Mouse (Mus musculus): Measurements from ENCODE around the gene Myg1. TPM values are rescaled to one million over a fixed set of nuclear protein-coding genes. Genes with fewer than 3 reads are reported as not detected.
"Not testable (repeated sequence)": the region's sequence is repeated elsewhere in the genome, so short reads cannot be mapped to it uniquely, and the experiment has no call there.

The Myg1 gene
- polyA plus RNA-seq, 1 experiment = 92.1 TPM

DNA sequence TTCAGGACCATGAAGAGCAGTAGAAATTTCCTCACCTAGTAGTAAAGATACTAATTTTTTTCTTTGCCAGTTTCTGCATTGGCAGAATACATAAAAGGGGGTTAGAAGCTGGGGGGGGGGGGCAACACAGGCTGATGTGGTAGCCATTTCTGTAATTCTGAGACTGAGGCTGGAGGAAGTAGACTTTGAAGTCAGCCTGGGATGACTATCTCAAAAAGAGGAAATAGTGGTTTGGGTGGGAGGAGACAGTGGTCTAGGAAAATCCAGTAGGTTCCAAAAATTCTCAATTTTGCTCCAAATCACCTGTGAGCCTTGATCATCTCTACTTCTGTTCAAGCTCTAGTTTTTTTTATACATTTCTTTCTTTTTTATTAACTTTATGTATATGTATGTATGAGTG, 20.0 kb upstream of the Myg1 start:
- TF ChIP-seq FLI1 (IDR thresholded peaks at IDR 0.05; ENCODE audit: low read length) = no peak
- no peak for TF ChIP-seq GATA1 (IDR thresholded peaks at IDR 0.05; ENCODE audit: borderline replicate concordance, low read length)
- Histone ChIP-seq H3K4me3 (replicated peaks) (no peak overlapping the region), H3K27me3 (replicated peaks) (no peaks in the 10 kb centered on the region), H3K36me3 (replicated peaks; ENCODE audit: low read length) (peaks cover 86% of the 10 kb centered on the region), H3K9me3 (no peaks in the 10 kb centered on the region), H3K4me1 (peaks cover 22% of the 10 kb centered on the region)

DNA sequence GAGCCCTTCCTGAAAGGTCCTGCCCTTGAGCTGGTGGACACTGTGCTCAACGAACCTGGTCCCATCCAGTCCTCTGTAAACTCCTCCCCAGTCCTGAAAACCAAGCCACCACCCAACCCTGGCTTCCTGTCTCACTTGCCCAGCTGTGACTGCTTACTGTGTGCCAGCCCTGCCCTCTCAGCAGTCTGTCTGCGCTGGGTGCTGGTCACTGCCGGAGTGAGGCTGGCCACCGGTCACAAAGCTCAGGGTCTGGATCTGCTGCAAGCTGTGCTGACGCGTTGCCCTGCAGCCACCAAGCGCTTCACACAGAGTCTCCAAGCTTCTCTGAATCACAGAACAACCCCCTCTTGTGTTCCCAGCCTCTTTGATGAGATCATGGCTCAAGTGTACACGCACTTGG, 16.2 kb upstream of the Myg1 start:
- Histone ChIP-seq H3K4me3 (replicated peaks) (peak overlapping the region; percentile 18), H3K4me1 (peaks cover 22% of the 10 kb centered on the region), H3K9me3 (no peaks in the 10 kb centered on the region), H3K36me3 (replicated peaks; ENCODE audit: low read length) (peaks cover 80% of the 10 kb centered on the region), H3K27me3 (replicated peaks) (no peaks in the 10 kb centered on the region)
- TF ChIP-seq GATA1 (IDR thresholded peaks at IDR 0.05; ENCODE audit: borderline replicate concordance, low read length) (no peak), FLI1 (IDR thresholded peaks at IDR 0.05; ENCODE audit: low read length) (no peak)

- H3K4me3 ChIP-seq (replicated peaks) = peak overlapping the region; percentile 47
- no peaks in the 10 kb centered on the region for H3K27me3 ChIP-seq (replicated peaks)
- no peak for TF ChIP-seq FLI1 (IDR thresholded peaks at IDR 0.05; ENCODE audit: low read length)
- TF ChIP-seq GATA1 (IDR thresholded peaks at IDR 0.05; ENCODE audit: borderline replicate concordance, low read length) = no peak
- H3K4me1 ChIP-seq = peaks cover 21% of the 10 kb centered on the region
- H3K9me3 ChIP-seq = no peaks in the 10 kb centered on the region
- H3K36me3 ChIP-seq (replicated peaks; ENCODE audit: low read length) = peaks cover 82% of the 10 kb centered on the region
These were observed 15.2 kb upstream of the Myg1 start for GRCm38 (mm10) chr15:102316263-102316662.

GRCm38 (mm10) chr15:102324654-102325473, 6.6 kb upstream of the Myg1 start:
- TF ChIP-seq FLI1 (IDR thresholded peaks at IDR 0.05; ENCODE audit: low read length) = no peak
- peaks cover 26% of the 10 kb centered on the region for H3K4me1 ChIP-seq
- H3K9me3 ChIP-seq = no peaks in the 10 kb centered on the region
- H3K4me3 ChIP-seq (replicated peaks) = peak overlapping the region; percentile 94
- peaks cover 62% of the 10 kb centered on the region for H3K36me3 ChIP-seq (replicated peaks; ENCODE audit: low read length)
- H3K27me3 ChIP-seq (replicated peaks) = no peaks in the 10 kb centered on the region

- Histone ChIP-seq H3K4me1 (peaks cover 26% of the 10 kb centered on the region), H3K27me3 (replicated peaks) (no peaks in the 10 kb centered on the region), H3K36me3 (replicated peaks; ENCODE audit: low read length) (peaks cover 61% of the 10 kb centered on the region), H3K4me3 (replicated peaks) (peak within 1 kb of the TSS; percentile 95), H3K9me3 (no peaks in the 10 kb centered on the region)
- TF ChIP-seq FLI1 (IDR thresholded peaks at IDR 0.05; ENCODE audit: low read length) (no peak), GATA1 (IDR thresholded peaks at IDR 0.05; ENCODE audit: borderline replicate concordance, low read length) (no peak)
These were observed 5.4 kb upstream of the Myg1 start, which contains the start of gene Pfdn5 for GRCm38 (mm10) chr15:102326022-102326576. TSS of gene Pfdn5 (plus strand) at chr15:102326116.

DNA sequence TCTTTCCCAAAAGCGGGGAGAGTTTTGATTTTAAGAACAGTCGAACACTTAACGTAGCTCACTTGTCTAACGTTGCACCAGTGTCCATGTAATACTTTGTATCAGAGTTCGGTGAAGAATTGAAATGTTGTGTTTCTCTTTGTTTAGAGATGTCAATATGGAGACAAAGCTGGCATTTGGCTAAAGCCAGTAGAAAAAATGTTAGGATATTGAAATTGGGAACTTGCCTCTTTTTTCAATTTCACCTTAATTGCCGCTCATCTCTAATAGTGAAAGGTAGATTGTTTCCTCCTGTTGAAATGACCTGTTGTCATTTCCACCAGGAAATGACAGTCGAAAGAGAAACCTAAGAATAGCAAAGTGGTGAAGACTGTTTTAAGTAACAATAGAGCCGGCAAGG, 4.6 kb upstream of the Myg1 start:
- Histone ChIP-seq H3K4me1 (peaks cover 33% of the 10 kb centered on the region), H3K27me3 (replicated peaks) (no peaks in the 10 kb centered on the region), H3K36me3 (replicated peaks; ENCODE audit: low read length) (peaks cover 59% of the 10 kb centered on the region), H3K4me3 (replicated peaks) (peak overlapping the region; percentile 95), H3K9me3 (no peaks in the 10 kb centered on the region)
- TF ChIP-seq GATA1 (IDR thresholded peaks at IDR 0.05; ENCODE audit: borderline replicate concordance, low read length) = no peak
- no peak for TF ChIP-seq FLI1 (IDR thresholded peaks at IDR 0.05; ENCODE audit: low read length)

DNA sequence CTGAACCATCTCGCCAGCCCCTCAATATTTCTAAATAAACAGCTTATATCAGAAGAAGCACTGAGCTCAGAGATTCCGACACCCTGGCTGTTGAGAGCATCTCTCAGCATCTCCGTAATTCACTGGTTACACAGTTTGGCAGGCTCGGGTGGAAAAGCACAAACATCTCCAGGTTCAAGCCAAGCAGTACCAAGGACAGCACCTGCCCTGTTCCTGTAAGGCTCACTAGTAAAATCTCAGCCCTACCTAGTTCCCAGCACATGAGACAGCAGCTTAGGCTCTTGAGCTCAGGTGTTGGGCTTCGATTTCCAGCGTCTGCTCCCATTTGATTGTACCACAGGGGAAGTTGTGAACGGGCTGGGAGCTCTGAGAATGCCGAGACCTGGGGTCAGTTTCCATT, 3.7 kb downstream of the Myg1 start:
- Histone ChIP-seq H3K9me3 (no peaks in the 10 kb centered on the region), H3K27me3 (replicated peaks) (no peaks in the 10 kb centered on the region), H3K36me3 (replicated peaks; ENCODE audit: low read length) (peaks cover 92% of the 10 kb centered on the region), H3K4me3 (replicated peaks) (no peak overlapping the region), H3K4me1 (peaks cover 31% of the 10 kb centered on the region)
- TF ChIP-seq GATA1 (IDR thresholded peaks at IDR 0.05; ENCODE audit: borderline replicate concordance, low read length) (no peak), FLI1 (IDR thresholded peaks at IDR 0.05; ENCODE audit: low read length) (no peak)

DNA sequence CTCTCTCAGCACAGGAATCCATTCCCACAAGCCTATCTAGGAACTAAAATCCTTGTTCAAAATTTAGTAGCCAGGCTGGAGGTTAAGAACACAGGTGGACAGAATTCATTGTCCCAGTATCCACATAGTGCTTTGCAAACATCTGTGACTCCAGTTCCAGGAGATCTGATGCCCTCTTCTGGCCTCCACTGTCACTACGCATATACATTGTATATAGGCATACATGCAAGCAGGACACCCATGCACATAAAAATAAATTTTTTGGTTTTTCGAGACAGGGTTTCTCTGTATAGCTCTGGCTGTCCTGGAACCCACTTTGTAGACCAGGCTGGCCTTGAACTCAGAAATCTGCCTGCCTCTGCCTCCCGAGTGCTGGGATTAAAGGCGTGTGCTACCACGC, 4.4 kb downstream of the Myg1 start:
- H3K4me3 ChIP-seq (replicated peaks); H3K27me3 ChIP-seq (replicated peaks); H3K9me3 ChIP-seq: not testable (repeated sequence)
- Histone ChIP-seq H3K4me1 (peaks cover 29% of the 10 kb centered on the region), H3K36me3 (replicated peaks; ENCODE audit: low read length) (peaks cover 90% of the 10 kb centered on the region)

DNA sequence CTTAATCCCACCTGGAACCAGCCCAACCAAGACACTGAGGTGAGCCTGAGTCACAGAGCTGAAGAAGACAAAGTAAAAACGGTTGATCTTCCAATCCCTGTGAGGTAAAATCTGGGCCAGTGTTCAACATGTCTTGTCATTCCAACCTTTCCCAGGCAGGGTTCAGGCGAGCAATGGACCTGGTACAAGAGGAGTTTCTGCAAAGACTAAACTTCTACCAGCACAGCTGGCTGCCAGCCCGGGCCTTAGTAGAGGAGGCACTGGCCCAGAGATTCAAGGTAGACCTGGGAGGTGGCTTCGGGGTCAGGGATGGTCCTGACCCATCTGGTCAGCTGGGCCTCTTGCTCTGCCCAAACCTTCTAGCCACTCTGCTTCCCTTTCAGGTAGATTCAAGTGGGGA, 5.4 kb downstream of the Myg1 start:
- H3K9me3 ChIP-seq = no peaks in the 10 kb centered on the region
- TF ChIP-seq GATA1 (IDR thresholded peaks at IDR 0.05; ENCODE audit: borderline replicate concordance, low read length) (no peak), FLI1 (IDR thresholded peaks at IDR 0.05; ENCODE audit: low read length) (no peak)
- H3K27me3 ChIP-seq (replicated peaks) = no peaks in the 10 kb centered on the region
- no peak overlapping the region for H3K4me3 ChIP-seq (replicated peaks)
- peaks cover 23% of the 10 kb centered on the region for H3K4me1 ChIP-seq
- H3K36me3 ChIP-seq (replicated peaks; ENCODE audit: low read length) = peaks cover 91% of the 10 kb centered on the region

- TF ChIP-seq GATA1 (IDR thresholded peaks at IDR 0.05; ENCODE audit: borderline replicate concordance, low read length) (no peak), FLI1 (IDR thresholded peaks at IDR 0.05; ENCODE audit: low read length) (no peak)
- Histone ChIP-seq H3K27me3 (replicated peaks) (no peaks in the 10 kb centered on the region), H3K36me3 (replicated peaks; ENCODE audit: low read length) (peaks cover 88% of the 10 kb centered on the region)
These were observed 8.1 kb downstream of the Myg1 start for GRCm38 (mm10) chr15:102339612-102340011.

More at GRCm38 (mm10) chr15:102339612-102340011, 8.1 kb downstream of the Myg1 start:
- peaks cover 25% of the 10 kb centered on the region for H3K4me1 ChIP-seq
- no peak overlapping the region for H3K4me3 ChIP-seq (replicated peaks)
- H3K9me3 ChIP-seq = no peaks in the 10 kb centered on the region

Measured in megakaryocyte, embryonic 14.5 days (primary cell).